ENCODE assay signal across 26 mouse cellular contexts in genomic region chr2:128491217-128491877, GRCm38 (mm10).
DNase-seq lines count a peak whose midpoint lies in the region; ATAC-seq and TF ChIP-seq lines count a peak whose summit lies in the region.
"Had no signal": no experiment of that assay in that cellular context is flagged by ENCODE, and none has a peak within 500 bp of the region (broad histone marks: within the 10 kb centered on the region; RNA-seq: fewer than 3 reads in every experiment).

No protein-coding gene starts in this region.

- peak; percentile 14 for DNase-seq in kidney, adult 2 months
- no peak for DNase-seq in kidney, adult 9 months
- DNase-seq in kidney, postnatal 10 days = no peak
- peak; percentile 26 to 34 for DNase-seq in kidney, postnatal 4 days
- DNase-seq in right cerebral cortex, postnatal 25 days = no peak
- DNase-seq: adrenal gland, postnatal 10 days; B cell, adult 2 months; cerebellum, adult 18-20 months; cerebellum, adult 9-10 months; cerebellum, postnatal 14 days; forebrain, postnatal 0 days; gastrocnemius, adult 2 months; gastrocnemius, postnatal 14 days; heart, adult 11 months; heart, postnatal 10 days; heart, postnatal 4 days had no signal

- WGBS in kidney, adult 2 months = 51% methylated on average over 7 of the region's 7 CpGs
- WGBS in kidney, embryonic 16.5 days = 30% methylated on average over 7 of the region's 7 CpGs

- H3K27me3 ChIP-seq in kidney, adult 2 months (replicated peaks; ENCODE audit: control insufficient read depth, insufficient read depth, low read length) = no peaks in the 10 kb centered on the region
- no peaks in the 10 kb centered on the region for H3K27me3 ChIP-seq in kidney, embryonic 16.5 days (ENCODE audit: insufficient read depth, low read length)
- H3K27me3 ChIP-seq: embryonic facial prominence, embryonic 12.5 days; embryonic facial prominence, embryonic 15.5 days; heart, embryonic 12.5 days; heart, embryonic 15.5 days; Patski had no signal

- H3K36me3 ChIP-seq in kidney, adult 2 months (ENCODE audit: control insufficient read depth, insufficient read depth, low read length) = no peaks in the 10 kb centered on the region
- H3K36me3 ChIP-seq in kidney, embryonic 16.5 days (ENCODE audit: insufficient read depth, low read length) = no peaks in the 10 kb centered on the region
- H3K36me3 ChIP-seq: embryonic facial prominence, embryonic 12.5 days; embryonic facial prominence, embryonic 15.5 days; G1E; heart, embryonic 12.5 days; heart, embryonic 15.5 days had no signal

- H3K4me1 ChIP-seq in kidney, adult 2 months (ENCODE audit: control insufficient read depth, insufficient read depth, low read length) = no peaks in the 10 kb centered on the region
- no peaks in the 10 kb centered on the region for H3K4me1 ChIP-seq in kidney, embryonic 16.5 days (ENCODE audit: insufficient read depth, low read length)
- H3K4me1 ChIP-seq: embryonic facial prominence, embryonic 12.5 days; embryonic facial prominence, embryonic 15.5 days; heart, embryonic 12.5 days; heart, embryonic 15.5 days had no signal

- H3K9ac ChIP-seq in kidney, embryonic 16.5 days (replicated peaks; ENCODE audit: low read length) = no peak overlapping the region
- H3K9ac ChIP-seq: embryonic facial prominence, embryonic 12.5 days; embryonic facial prominence, embryonic 15.5 days; forebrain, postnatal 0 days; heart, embryonic 12.5 days; heart, embryonic 15.5 days; hindbrain, embryonic 14.5 days had no signal

- no peak for TF ChIP-seq CTCF in kidney, adult 2 months (conservative IDR thresholded peaks at IDR 0.05; ENCODE audit: insufficient read depth, insufficient read length, low read depth, low read length)

- H3K27ac ChIP-seq in kidney, adult 2 months (ENCODE audit: insufficient read depth, low read depth, low read length) = no peak overlapping the region
- H3K27ac ChIP-seq in kidney, embryonic 16.5 days (ENCODE audit: low read length) = no peak overlapping the region
- H3K27ac ChIP-seq: embryonic facial prominence, embryonic 12.5 days; embryonic facial prominence, embryonic 15.5 days; gastrocnemius, adult 2 months; heart, embryonic 15.5 days; hindbrain, embryonic 14.5 days; hindbrain, postnatal 0 days had no signal

- TF ChIP-seq POLR2A in kidney, adult 2 months (IDR thresholded peaks at IDR 0.05; ENCODE audit: low read depth, low read length) = no peak

- no peak overlapping the region for H3K4me2 ChIP-seq in kidney, embryonic 16.5 days (replicated peaks; ENCODE audit: low read depth, low read length)
- H3K4me2 ChIP-seq: embryonic facial prominence, embryonic 12.5 days; embryonic facial prominence, embryonic 15.5 days; heart, embryonic 12.5 days; heart, embryonic 15.5 days; hindbrain, embryonic 14.5 days had no signal

- H3K9me3 ChIP-seq in kidney, embryonic 16.5 days (ENCODE audit: low read length) = no peaks in the 10 kb centered on the region
- H3K9me3 ChIP-seq: embryonic facial prominence, embryonic 12.5 days; embryonic facial prominence, embryonic 15.5 days; G1E; heart, embryonic 12.5 days; heart, embryonic 15.5 days had no signal

- peak; percentile 76 for ATAC-seq in kidney, embryonic 16.5 days (ENCODE audit: low FRiP score, low TSS enrichment)
- ATAC-seq: forebrain, embryonic 14.5 days; forebrain, postnatal 0 days; hindbrain, postnatal 0 days; Patski had no signal

- H3K4me3 ChIP-seq in kidney, adult 2 months (ENCODE audit: insufficient read depth, low read depth, low read length) = no peak overlapping the region
- H3K4me3 ChIP-seq in kidney, embryonic 16.5 days (ENCODE audit: low read length) = no peak overlapping the region
- H3K4me3 ChIP-seq: embryonic facial prominence, embryonic 12.5 days; embryonic facial prominence, embryonic 15.5 days; gastrocnemius, adult 2 months; heart, embryonic 12.5 days; heart, embryonic 15.5 days had no signal

Comparison
In these comparisons a context has a peak if more than half of its experiments do, and no peak if none do; other contexts are left out.
1. DNase-seq: peak in kidney, adult 2 months (single experiment) and kidney, postnatal 4 days (2 of 2); none in kidney, adult 9 months (single experiment), kidney, postnatal 10 days (single experiment) and right cerebral cortex, postnatal 25 days (single experiment).